8 mouse cellular contexts compared by ENCODE assay signal in the genomic region with DNA sequence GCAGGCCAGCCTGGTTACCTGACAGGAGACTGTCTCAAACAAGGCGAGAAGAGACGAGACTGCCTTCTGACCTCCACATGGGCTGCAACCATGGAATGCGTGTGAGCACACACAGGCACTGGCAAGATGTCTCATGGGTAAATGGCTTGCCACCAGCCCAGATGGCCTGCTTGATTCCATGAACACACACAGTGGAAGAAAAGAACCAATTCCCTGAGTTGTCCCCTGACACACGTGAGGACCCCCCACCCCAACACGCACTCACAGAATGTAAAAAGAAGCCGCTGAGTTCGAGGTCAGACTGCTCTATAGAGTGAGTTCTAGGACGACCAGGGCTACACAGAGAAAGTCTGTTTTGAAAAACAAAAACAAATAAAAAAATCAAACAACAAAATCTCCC. TPM values are rescaled to one million over a fixed set of nuclear protein-coding genes. Genes with fewer than 3 reads are reported as not detected.
DNase-seq lines count a peak whose midpoint lies in the region; ATAC-seq and TF ChIP-seq lines count a peak whose summit lies in the region.
"Had no signal": no experiment of that assay in that cellular context is flagged by ENCODE, and none has a peak within 500 bp of the region (broad histone marks: within the 10 kb centered on the region; RNA-seq: fewer than 3 reads in every experiment).

Gene Npas1 (minus strand): TSS at position 101 of the 400 bp plus-strand sequence.

- no peaks in the 10 kb centered on the region for H3K36me3 ChIP-seq in lung, embryonic 15.5 days
- no peaks in the 10 kb centered on the region for H3K36me3 ChIP-seq in hindbrain, embryonic 11.5 days (ENCODE audit: control insufficient read depth, insufficient read depth, low read length)
- no peaks in the 10 kb centered on the region for H3K36me3 ChIP-seq in limb, embryonic 13.5 days
- no peaks in the 10 kb centered on the region for H3K36me3 ChIP-seq in stomach, embryonic 15.5 days

- ATAC-seq in lung, embryonic 15.5 days (ENCODE audit: borderline replicate concordance, extremely low read depth, low FRiP score, low TSS enrichment), result no peak
- ATAC-seq in hindbrain, embryonic 11.5 days (ENCODE audit: low FRiP score), result no peak
- ATAC-seq in limb, embryonic 13.5 days (ENCODE audit: low FRiP score, low read depth), result no peak
- ATAC-seq in stomach, embryonic 15.5 days (ENCODE audit: insufficient read depth, low FRiP score, low read depth), result no peak
- ATAC-seq in granulocyte monocyte progenitor cell, adult 5-6 weeks (replicated peaks; ENCODE audit: poor library complexity, severe bottlenecking), result no peak

- H3K27me3 ChIP-seq in lung, embryonic 15.5 days, result peaks cover 52% of the 10 kb centered on the region
- peaks cover 50% of the 10 kb centered on the region for H3K27me3 ChIP-seq in hindbrain, embryonic 11.5 days (ENCODE audit: control insufficient read depth, insufficient read depth, low read length)
- H3K27me3 ChIP-seq in limb, embryonic 13.5 days, result peaks cover 68% of the 10 kb centered on the region
- peaks cover 48% of the 10 kb centered on the region for H3K27me3 ChIP-seq in stomach, embryonic 15.5 days (replicated peaks)

- peaks cover 17% of the 10 kb centered on the region for H3K4me1 ChIP-seq in lung, embryonic 15.5 days
- H3K4me1 ChIP-seq in lung, adult 2 months (ENCODE audit: control insufficient read depth, insufficient read depth, low read length), result no peaks in the 10 kb centered on the region
- peaks cover 4% of the 10 kb centered on the region; the same call in 1 of the 2 replicates for H3K4me1 ChIP-seq in hindbrain, embryonic 11.5 days (replicated peaks; ENCODE audit: control insufficient read depth, insufficient read depth, low read length)
- H3K4me1 ChIP-seq in limb, embryonic 13.5 days, result peaks cover 23% of the 10 kb centered on the region
- peaks cover 20% of the 10 kb centered on the region for H3K4me1 ChIP-seq in stomach, embryonic 15.5 days

- H3K9ac ChIP-seq in lung, embryonic 15.5 days, result no peak within 1 kb of the TSS
- no peak within 1 kb of the TSS for H3K9ac ChIP-seq in hindbrain, embryonic 11.5 days (ENCODE audit: low read depth, low read length)
- H3K9ac ChIP-seq in limb, embryonic 13.5 days, result no peak within 1 kb of the TSS
- no peak within 1 kb of the TSS for H3K9ac ChIP-seq in stomach, embryonic 15.5 days

- TF ChIP-seq CTCF in lung, adult 2 months (IDR thresholded peaks at IDR 0.05; ENCODE audit: insufficient read depth, low read length), result no peak

- H3K4me2 ChIP-seq in lung, embryonic 15.5 days, result peak within 1 kb of the TSS; percentile 56
- H3K4me2 ChIP-seq in hindbrain, embryonic 11.5 days (replicated peaks; ENCODE audit: low read depth, low read length), result peak within 1 kb of the TSS; percentile 52
- peak within 1 kb of the TSS; percentile 60 for H3K4me2 ChIP-seq in limb, embryonic 13.5 days (replicated peaks)
- H3K4me2 ChIP-seq in stomach, embryonic 15.5 days, result peak within 1 kb of the TSS; percentile 56

- WGBS in lung, embryonic 15.5 days, result 82% methylated on average over 8 of the region's 8 CpGs
- 87% methylated on average over 8 of the region's 8 CpGs for WGBS in lung, adult 2 months
- WGBS in hindbrain, embryonic 11.5 days, result 84% methylated on average over 8 of the region's 8 CpGs
- 82% methylated on average over 8 of the region's 8 CpGs for WGBS in limb, embryonic 13.5 days
- 87% methylated on average over 8 of the region's 8 CpGs for WGBS in stomach, embryonic 15.5 days

- peak within 1 kb of the TSS; percentile 32 for H3K4me3 ChIP-seq in lung, embryonic 15.5 days
- no peak within 1 kb of the TSS for H3K4me3 ChIP-seq in lung, adult 2 months (replicated peaks; ENCODE audit: extremely low read depth, low read depth, low read length)
- peak within 1 kb of the TSS; percentile 28 for H3K4me3 ChIP-seq in hindbrain, embryonic 11.5 days (ENCODE audit: low read depth, low read length)
- peak within 1 kb of the TSS; percentile 36 for H3K4me3 ChIP-seq in limb, embryonic 13.5 days
- peak within 1 kb of the TSS; percentile 34 for H3K4me3 ChIP-seq in stomach, embryonic 15.5 days (replicated peaks)

- H3K9me3 ChIP-seq in lung, embryonic 15.5 days, result no peaks in the 10 kb centered on the region
- no peaks in the 10 kb centered on the region for H3K9me3 ChIP-seq in hindbrain, embryonic 11.5 days (ENCODE audit: control insufficient read depth, low read length)
- peaks cover 11% of the 10 kb centered on the region; the same call in 1 of the 2 replicates for H3K9me3 ChIP-seq in limb, embryonic 13.5 days
- H3K9me3 ChIP-seq in stomach, embryonic 15.5 days, result no peaks in the 10 kb centered on the region

- H3K27ac ChIP-seq in lung, embryonic 15.5 days, result no peak within 1 kb of the TSS
- no peak within 1 kb of the TSS for H3K27ac ChIP-seq in hindbrain, embryonic 11.5 days (ENCODE audit: low read depth, low read length)
- no peak within 1 kb of the TSS for H3K27ac ChIP-seq in limb, embryonic 13.5 days
- H3K27ac ChIP-seq in stomach, embryonic 15.5 days, result no peak within 1 kb of the TSS
- H3K27ac ChIP-seq: macrophage had no signal

- DNase-seq in lung, adult 2 months, result no peak
- DNase-seq in hindbrain, embryonic 11.5 days (ENCODE audit: low spot score), result no peak
- no peak for DNase-seq in urinary bladder, adult 2 months (ENCODE audit: low spot score)

- TF ChIP-seq POLR2A in lung, adult 2 months (IDR thresholded peaks at IDR 0.05; ENCODE audit: borderline replicate concordance, extremely low read depth, low read depth, low read length), result no peak

RNA-seq across cellular contexts. Expression of gene Npas1, which starts in this region (rescaled TPM):
- 0.21 and 0.26 TPM in 2 replicates for polyA plus RNA-seq in lung, embryonic 15.5 days (2015; fragmentation: Nextera tagmentation; extraction: Ambion mirVana)
- polyA plus RNA-seq in lung, adult 2 months (2012; rRNA removed), result not detected in 2 replicates
- 0.14 and 0.34 TPM in 2 replicates for polyA plus RNA-seq in hindbrain, embryonic 11.5 days (2014; fragmentation: Nextera tagmentation; extraction: Ambion mirVana)
- polyA plus RNA-seq in limb, embryonic 13.5 days (2015; fragmentation: Nextera tagmentation; extraction: Ambion mirVana), result 0.15 and 0.51 TPM in 2 replicates
- polyA plus RNA-seq in stomach, embryonic 15.5 days (2015; fragmentation: Nextera tagmentation; extraction: Ambion mirVana), result 0.33 and 0.49 TPM in 2 replicates
- not detected in 2 replicates for total RNA-seq in granulocyte monocyte progenitor cell, adult 5-6 weeks (2014; fragmentation: Nextera tagmentation)
- not detected in 2 replicates for total RNA-seq in granulocyte monocyte progenitor cell, adult 5-6 weeks (2017)
- polyA plus RNA-seq in urinary bladder, adult 2 months (2012; rRNA removed), result 0.10 TPM in 1 of 2 replicates, not detected in the other
- polyA plus RNA-seq: macrophage had no signal
